Mouse (Mus musculus): ENCODE results near the gene Dock4. TPM values are rescaled to one million over a fixed set of nuclear protein-coding genes. Genes with fewer than 3 reads are reported as not detected.

Gene Dock4
- polyA plus RNA-seq, 1 experiment from 2014 or later, result 31.9 TPM

- no peaks in the 10 kb centered on the region for H3K4me1 ChIP-seq
- H3K4me2 ChIP-seq (replicated peaks), result no peak overlapping the region
- no peaks in the 10 kb centered on the region for H3K9me3 ChIP-seq
- H3K4me3 ChIP-seq, result no peak overlapping the region
- H3K9ac ChIP-seq (replicated peaks), result no peak overlapping the region
- H3K27ac ChIP-seq (replicated peaks), result no peak overlapping the region
- no peaks in the 10 kb centered on the region for H3K27me3 ChIP-seq
- H3K36me3 ChIP-seq, result no peaks in the 10 kb centered on the region
- ATAC-seq (replicated peaks), result no peak
These were observed 445.4 kb downstream of the Dock4 start for GRCm38 (mm10) chr12:40891168-40891567.

- H3K4me1 ChIP-seq, result no peaks in the 10 kb centered on the region
- H3K27me3 ChIP-seq, result no peaks in the 10 kb centered on the region
- H3K27ac ChIP-seq (replicated peaks), result no peak overlapping the region
- no peak for ATAC-seq (replicated peaks)
- no peak overlapping the region for H3K4me2 ChIP-seq (replicated peaks)
- no peak overlapping the region for H3K4me3 ChIP-seq
- H3K36me3 ChIP-seq, result no peaks in the 10 kb centered on the region
- H3K9ac ChIP-seq (replicated peaks), result no peak overlapping the region
- WGBS, result 53% methylated on average over 4 of the region's 7 CpGs
- H3K9me3 ChIP-seq, result no peaks in the 10 kb centered on the region
These were observed 448.0 kb downstream of the Dock4 start for GRCm38 (mm10) chr12:40893741-40894140.

GRCm38 (mm10) chr12:40894695-40895094 lies 448.9 kb downstream of the Dock4 start:
- ATAC-seq (replicated peaks), result no peak
- 93% methylated on average over 5 of the region's 5 CpGs for WGBS
- Histone ChIP-seq H3K27ac (replicated peaks) (no peak overlapping the region), H3K36me3 (no peaks in the 10 kb centered on the region), H3K4me1 (no peaks in the 10 kb centered on the region), H3K9ac (replicated peaks) (no peak overlapping the region), H3K4me2 (replicated peaks) (no peak overlapping the region), H3K4me3 (no peak overlapping the region), H3K27me3 (no peaks in the 10 kb centered on the region), H3K9me3 (no peaks in the 10 kb centered on the region)

Other genes with a start within 250 kb of the Dock4 start
- not detected in 2 replicates for gene Lsmem1, start 246.5 kb upstream of the Dock4 start, polyA plus RNA-seq (2015; fragmentation: Nextera tagmentation; extraction: Ambion mirVana)
- gene Ifrd1, start 197.4 kb upstream of the Dock4 start, polyA plus RNA-seq (2015; fragmentation: Nextera tagmentation; extraction: Ambion mirVana), result 165 and 181 TPM in 2 replicates
- gene Zfp277, start 50 bp upstream of the Dock4 start, polyA plus RNA-seq (2015; fragmentation: Nextera tagmentation; extraction: Ambion mirVana), result 26.9 and 27.5 TPM in 2 replicates